Mouse (Mus musculus) embryonic facial prominence, embryonic 10.5 days (tissue): ENCODE data around the gene Sfxn5. TPM values are rescaled to one million over a fixed set of nuclear protein-coding genes. Genes with fewer than 3 reads are reported as not detected.

ENCODE experiments used
- DNase-seq: peaks from one replicate; pipeline ENCODE4 v3.0.0-alpha.2; 2017; ENCODE audit warnings: low spot score
- H3K27ac ChIP-seq: fragments of 300-500 bp; sonication (generic); replicated peaks from 2 replicates; pipeline ENCODE4 v1.5.1; 2016; ENCODE audit warnings: mild to moderate bottlenecking
- H3K27me3 ChIP-seq: fragments of 300-500 bp; sonication (generic); replicated peaks from 2 replicates; pipeline ENCODE4 v1.6.1; 2016; ENCODE audit warnings: low read depth, mild to moderate bottlenecking; ENCODE audit not compliant: poor library complexity, severe bottlenecking
- H3K36me3 ChIP-seq: fragments of 300-500 bp; sonication (generic); replicated peaks from 2 replicates; pipeline ENCODE4 v1.6.1; 2016; ENCODE audit warnings: mild to moderate bottlenecking, moderate library complexity
- H3K4me1 ChIP-seq: fragments of 300-500 bp; sonication (generic); 2 replicates; pipeline ENCODE4 v1.6.1; 2016
- H3K4me3 ChIP-seq: fragments of 300-500 bp; sonication (generic); 2 replicates; pipeline ENCODE4 v1.5.1; 2016; ENCODE audit warnings: mild to moderate bottlenecking, moderate library complexity
- H3K9me3 ChIP-seq: fragments of 300-500 bp; sonication (generic); 2 replicates; pipeline ENCODE4 v1.6.1; 2016; ENCODE audit warnings: mild to moderate bottlenecking
- WGBS: fragments of 180-500 bp; shearing (Covaris S2); methylation state at CpG from one replicate; pipeline ENCODE4 v1.1.7; 2016; 5-methylcytosine and 5-hydroxymethylcytosine counted together
- polyA plus RNA-seq: library from polyadenylated mRNA; unstranded; fragments of >200 nt; fragmentation: Nextera tagmentation; extraction: Ambion mirVana; gene quantifications from 2 replicates; pipeline ENCODE4 v1.2.1, GENCODE M21; 2016

The Sfxn5 gene
- polyA plus RNA-seq, 1 experiment from 2014 or later: 8.5 TPM

GRCm38 (mm10) chr6:85209226-85209967, 123.8 kb downstream of the Sfxn5 start:
- WGBS: 85% methylated on average over 9 of the region's 9 CpGs
- no peaks in the 10 kb centered on the region for H3K9me3 ChIP-seq
- H3K27me3 ChIP-seq: peaks cover 41% of the 10 kb centered on the region
- H3K4me1 ChIP-seq: peaks cover 28% of the 10 kb centered on the region
- H3K36me3 ChIP-seq: no peaks in the 10 kb centered on the region
- H3K27ac ChIP-seq: no peak overlapping the region
- no peak overlapping the region for H3K4me3 ChIP-seq
- no peak for DNase-seq

- Histone ChIP-seq H3K27me3 (peaks cover 60% of the 10 kb centered on the region), H3K27ac (no peak overlapping the region), H3K36me3 (no peaks in the 10 kb centered on the region), H3K4me1 (peaks cover 24% of the 10 kb centered on the region), H3K4me3 (no peak overlapping the region), H3K9me3 (no peaks in the 10 kb centered on the region)
- WGBS: 69% methylated on average over 5 of the region's 5 CpGs
- no peak for DNase-seq
Measured at GRCm38 (mm10) chr6:85207345-85207744, 125.9 kb downstream of the Sfxn5 start.

GRCm38 (mm10) chr6:85206939-85207285, 126.3 kb downstream of the Sfxn5 start:
- WGBS: 42% methylated on average over 15 of the region's 15 CpGs

DNA sequence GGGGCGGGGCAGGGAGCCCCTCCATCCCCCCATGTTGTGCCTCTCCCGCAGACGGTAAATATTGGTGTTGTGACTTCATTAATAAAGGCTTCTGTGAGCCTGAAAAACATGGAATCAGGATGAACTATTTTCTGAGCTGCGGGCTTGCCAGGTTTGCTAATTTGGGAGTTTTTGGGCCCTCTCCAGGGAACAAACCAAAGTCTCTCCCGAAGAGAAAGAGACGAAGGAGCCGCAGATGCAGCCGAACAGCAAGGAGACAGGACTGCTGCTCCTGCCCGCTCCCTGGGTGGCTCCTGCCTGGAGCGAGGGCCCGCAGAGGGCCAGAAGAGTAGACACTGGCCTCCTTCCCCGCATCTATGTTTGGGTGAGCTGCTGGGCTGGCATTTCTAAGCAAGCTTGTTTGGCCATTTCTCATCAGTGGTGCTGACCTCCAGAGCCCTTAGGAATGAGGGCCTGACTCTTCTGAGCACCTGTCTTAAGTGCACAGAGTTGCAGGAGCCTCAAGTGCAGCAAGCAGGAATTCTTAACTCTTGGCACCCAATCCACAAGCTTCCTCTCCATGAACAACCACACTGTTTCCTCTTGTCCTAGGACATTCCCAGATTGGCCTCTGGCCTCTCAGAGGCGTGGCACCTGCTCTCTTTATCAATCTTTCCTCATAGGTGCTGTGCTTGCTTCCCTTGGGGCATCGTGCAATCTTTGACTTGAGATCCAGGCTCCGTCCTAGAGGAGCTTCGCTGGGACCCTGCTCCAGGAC, 126.9 kb downstream of the Sfxn5 start:
- Histone ChIP-seq H3K9me3 (no peaks in the 10 kb centered on the region), H3K4me1 (peaks cover 24% of the 10 kb centered on the region), H3K4me3 (no peak overlapping the region), H3K27ac (no peak overlapping the region), H3K27me3 (peaks cover 70% of the 10 kb centered on the region), H3K36me3 (no peaks in the 10 kb centered on the region)
- WGBS: 23% methylated on average over 16 of the region's 16 CpGs
- no peak for DNase-seq

More at GRCm38 (mm10) chr6:85206939-85207285, 126.3 kb downstream of the Sfxn5 start:
- peaks cover 65% of the 10 kb centered on the region for H3K27me3 ChIP-seq
- H3K4me3 ChIP-seq: no peak overlapping the region
- no peak overlapping the region for H3K27ac ChIP-seq
- no peaks in the 10 kb centered on the region for H3K9me3 ChIP-seq
- H3K36me3 ChIP-seq: no peaks in the 10 kb centered on the region
- H3K4me1 ChIP-seq: peaks cover 24% of the 10 kb centered on the region
- DNase-seq: peak; percentile 35

GRCm38 (mm10) chr6:85197951-85198350, 135.3 kb downstream of the Sfxn5 start:
- 70% methylated on average over 2 of the region's 2 CpGs for WGBS
- no peak for DNase-seq
- H3K27ac ChIP-seq: no peak overlapping the region

DNA sequence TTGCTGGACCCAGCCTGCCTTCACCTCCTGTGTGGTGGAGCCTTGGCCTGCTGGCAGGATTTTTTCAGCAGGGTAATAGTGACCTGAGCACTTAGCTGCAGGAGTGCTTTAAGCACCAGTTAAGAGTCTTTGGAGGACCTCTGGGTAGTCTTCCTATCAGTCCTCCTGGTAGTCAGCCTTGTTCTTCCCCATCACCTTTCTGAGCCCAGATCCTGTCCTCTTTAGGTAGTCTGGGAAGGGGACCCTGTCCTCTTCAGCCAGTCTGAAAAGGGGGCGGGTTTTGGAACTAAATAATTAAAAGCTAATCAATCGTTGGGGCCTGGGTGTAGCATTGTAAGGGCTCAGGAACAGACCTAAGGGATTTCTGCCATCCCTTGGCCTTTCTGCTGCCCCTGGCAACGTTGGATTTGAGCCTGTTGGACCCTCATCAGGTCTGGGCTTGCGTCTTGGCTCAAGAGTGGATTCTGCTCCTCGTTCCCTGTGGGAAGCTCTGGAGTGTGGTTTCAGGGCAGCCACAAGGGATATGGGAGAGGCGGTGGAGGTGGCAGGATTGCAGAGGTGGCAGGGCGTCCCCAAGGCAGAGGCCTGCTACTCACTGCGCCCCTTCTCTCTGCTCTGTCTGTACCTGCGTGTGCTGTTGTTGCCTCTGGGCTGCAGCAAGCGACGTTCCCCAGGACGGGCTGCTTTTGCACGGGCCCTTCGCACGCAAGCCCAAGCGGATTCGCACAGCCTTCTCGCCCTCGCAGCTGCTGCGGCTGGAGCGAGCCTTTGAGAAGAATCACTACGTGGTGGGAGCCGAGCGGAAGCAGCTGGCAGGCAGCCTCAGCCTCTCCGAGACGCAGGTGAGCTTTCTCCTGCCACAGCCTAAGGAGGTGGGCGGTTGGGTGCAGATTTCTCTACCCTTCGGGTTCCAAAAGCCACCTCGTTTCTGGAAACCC, 139.6 kb downstream of the Sfxn5 start:
- H3K4me3 ChIP-seq: peak overlapping the region; percentile 25
- no peak overlapping the region for H3K27ac ChIP-seq
- peaks cover 99% of the 10 kb centered on the region for H3K27me3 ChIP-seq
- 3% methylated on average over 29 of the region's 29 CpGs for WGBS
- H3K9me3 ChIP-seq: no peaks in the 10 kb centered on the region
- peaks cover 30% of the 10 kb centered on the region for H3K4me1 ChIP-seq
- DNase-seq: peak; percentile 48
- no peaks in the 10 kb centered on the region for H3K36me3 ChIP-seq

More at GRCm38 (mm10) chr6:85197951-85198350, 135.3 kb downstream of the Sfxn5 start:
- Histone ChIP-seq H3K36me3 (no peaks in the 10 kb centered on the region), H3K9me3 (no peaks in the 10 kb centered on the region), H3K27me3 (peaks cover 72% of the 10 kb centered on the region), H3K4me1 (peaks cover 12% of the 10 kb centered on the region), H3K4me3 (no peak overlapping the region)

DNA sequence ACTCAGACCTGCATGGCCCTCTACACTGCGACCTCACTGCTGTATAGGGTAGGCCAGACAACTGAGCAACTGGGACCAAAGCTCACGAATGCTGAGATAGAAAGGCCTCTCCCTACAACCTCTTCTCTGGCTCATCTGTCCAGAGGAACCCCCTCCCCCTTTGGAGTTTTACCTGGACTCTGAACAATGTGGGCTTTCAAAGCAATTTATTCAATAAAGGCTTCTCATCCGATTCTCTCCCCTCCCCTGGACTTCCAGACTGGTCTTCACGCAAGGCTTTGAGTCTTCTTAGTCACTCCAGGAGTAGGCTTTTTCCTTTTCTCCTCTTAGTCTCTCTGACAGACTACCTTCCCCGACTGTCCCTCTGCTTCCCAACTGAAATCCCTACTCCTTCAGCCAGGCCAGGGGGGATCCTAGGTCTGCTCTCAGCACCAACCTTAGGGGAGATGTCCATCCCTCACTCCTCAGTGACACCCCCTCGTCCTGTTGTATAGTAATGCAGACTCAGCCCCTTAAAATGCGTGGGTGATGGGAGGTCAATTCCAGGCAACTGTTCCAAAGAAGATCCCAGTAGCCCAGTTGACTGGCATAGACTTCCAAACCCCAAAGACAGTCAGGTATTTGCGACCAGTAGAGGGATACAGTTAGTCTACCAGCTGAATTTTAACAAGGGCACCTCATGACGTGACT, 141.3 kb downstream of the Sfxn5 start:
- peaks cover 48% of the 10 kb centered on the region for H3K4me1 ChIP-seq
- H3K36me3 ChIP-seq: no peaks in the 10 kb centered on the region
- 14% methylated on average over 9 of the region's 9 CpGs for WGBS
- peaks cover 100% of the 10 kb centered on the region for H3K27me3 ChIP-seq
- no peaks in the 10 kb centered on the region for H3K9me3 ChIP-seq
- H3K27ac ChIP-seq: no peak overlapping the region
- DNase-seq: no peak
- no peak overlapping the region for H3K4me3 ChIP-seq

GRCm38 (mm10) chr6:85190671-85191070, 142.6 kb downstream of the Sfxn5 start:
- peak; percentile 69 for DNase-seq
- under 1% methylated on average over 13 of the region's 13 CpGs for WGBS
- Histone ChIP-seq H3K27ac (no peak overlapping the region), H3K9me3 (no peaks in the 10 kb centered on the region), H3K4me1 (peaks cover 60% of the 10 kb centered on the region), H3K4me3 (peak overlapping the region; percentile 56), H3K27me3 (peaks cover 100% of the 10 kb centered on the region), H3K36me3 (no peaks in the 10 kb centered on the region)

- no peak overlapping the region for H3K27ac ChIP-seq
- H3K4me3 ChIP-seq: peak overlapping the region; percentile 56
- WGBS: under 1% methylated on average over 52 of the region's 52 CpGs
- DNase-seq: peak; percentile 77
- no peaks in the 10 kb centered on the region for H3K36me3 ChIP-seq
- H3K9me3 ChIP-seq: no peaks in the 10 kb centered on the region
- H3K4me1 ChIP-seq: peaks cover 61% of the 10 kb centered on the region
- peaks cover 100% of the 10 kb centered on the region for H3K27me3 ChIP-seq
Measured at GRCm38 (mm10) chr6:85189911-85190591, 143.2 kb downstream of the Sfxn5 start.

DNA sequence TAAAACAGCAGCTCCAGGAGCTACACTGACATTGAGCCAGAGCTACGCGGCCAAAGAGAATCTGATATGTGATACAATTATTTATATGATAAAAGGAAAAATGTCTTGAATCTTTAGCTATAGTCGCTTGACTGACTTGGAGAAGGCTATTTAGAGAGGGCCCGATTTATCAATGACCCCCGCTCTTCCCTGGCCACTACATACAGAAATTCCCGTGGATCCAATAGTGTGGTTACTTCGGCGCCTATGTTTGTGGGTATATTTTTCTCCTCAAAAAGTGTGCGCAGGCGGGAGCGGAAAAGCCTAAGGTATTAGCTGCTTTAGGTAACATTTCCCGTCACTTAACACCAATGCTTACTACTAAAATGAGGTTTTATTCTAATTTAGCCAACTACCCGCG, 143.9 kb downstream of the Sfxn5 start:
- peak overlapping the region; percentile 56 for H3K4me3 ChIP-seq
- 5% methylated on average over 14 of the region's 14 CpGs for WGBS
- no peak for DNase-seq
- H3K9me3 ChIP-seq: no peaks in the 10 kb centered on the region
- H3K27ac ChIP-seq: no peak overlapping the region
- no peaks in the 10 kb centered on the region for H3K36me3 ChIP-seq
- H3K27me3 ChIP-seq: peaks cover 100% of the 10 kb centered on the region
- H3K4me1 ChIP-seq: peaks cover 59% of the 10 kb centered on the region

GRCm38 (mm10) chr6:85188256-85189110, 144.7 kb downstream of the Sfxn5 start:
- H3K9me3 ChIP-seq: no peaks in the 10 kb centered on the region
- H3K27ac ChIP-seq: peak overlapping the region; percentile 65
- H3K36me3 ChIP-seq: no peaks in the 10 kb centered on the region
- WGBS: under 1% methylated on average over 39 of the region's 39 CpGs
- peak; percentile 55 for DNase-seq
- peaks cover 100% of the 10 kb centered on the region for H3K27me3 ChIP-seq
- H3K4me3 ChIP-seq: peak overlapping the region; percentile 56
- H3K4me1 ChIP-seq: peaks cover 50% of the 10 kb centered on the region
